Mouse (Mus musculus): ENCODE data around the gene Ccdc163. TPM values are rescaled to one million over a fixed set of nuclear protein-coding genes. Genes with fewer than 3 reads are reported as not detected.

The Ccdc163 gene
- total RNA-seq, 2 experiments from 2014 or later, result 4.6 to 7.8 TPM

- no peak for DNase-seq (ENCODE audit: low spot score in 2 of 2)
These were observed 7.3 kb upstream of the Ccdc163 start for GRCm38 (mm10) chr4:116700964-116701363.

- DNase-seq (ENCODE audit: low spot score in 2 of 2), result peak; percentile 39 to 63
These were observed 4.5 kb upstream of the Ccdc163 start for GRCm38 (mm10) chr4:116703804-116704203.

- peak in 1 of 2 experiments; percentile 54 for DNase-seq (ENCODE audit: low spot score in 2 of 2)
These were observed 643 bp upstream of the Ccdc163 start for GRCm38 (mm10) chr4:116707666-116708065.

- DNase-seq (ENCODE audit: low spot score in 2 of 2), result no peak
These were observed 582 bp downstream of the Ccdc163 start for GRCm38 (mm10) chr4:116708791-116709390.

GRCm38 (mm10) chr4:116710154-116710553, 1.8 kb downstream of the Ccdc163 start:
- no peak for DNase-seq (ENCODE audit: low spot score in 2 of 2)

- DNase-seq (ENCODE audit: low spot score in 2 of 2), result no peak
These were observed 4.2 kb downstream of the Ccdc163 start for GRCm38 (mm10) chr4:116712536-116712935.

GRCm38 (mm10) chr4:116719396-116719795, 11.1 kb downstream of the Ccdc163 start:
- DNase-seq (ENCODE audit: low spot score in 2 of 2), result peak; percentile 55 to 86

GRCm38 (mm10) chr4:116720343-116721097, 12.2 kb downstream of the Ccdc163 start, which contains the start of gene Tesk2:
Tesk2 (plus strand) TSS chr4:116720948.
- peak; percentile 91 to 96 for DNase-seq (ENCODE audit: low spot score in 2 of 2)

GRCm38 (mm10) chr4:116721098-116721628, 12.9 kb downstream of the Ccdc163 start:
- no peak for DNase-seq (ENCODE audit: low spot score in 2 of 2)

- DNase-seq (ENCODE audit: low spot score in 2 of 2), result no peak
These were observed 13.9 kb downstream of the Ccdc163 start for GRCm38 (mm10) chr4:116722230-116722629.

GRCm38 (mm10) chr4:116725444-116725843, 17.1 kb downstream of the Ccdc163 start:
- DNase-seq (ENCODE audit: low spot score in 2 of 2), result no peak

- no peak for DNase-seq (ENCODE audit: low spot score in 2 of 2)
These were observed 19.1 kb downstream of the Ccdc163 start for GRCm38 (mm10) chr4:116727401-116727800.

GRCm38 (mm10) chr4:116729532-116729931, 21.2 kb downstream of the Ccdc163 start:
- DNase-seq (ENCODE audit: low spot score in 2 of 2), result no peak

GRCm38 (mm10) chr4:116731077-116731476, 22.8 kb downstream of the Ccdc163 start:
- DNase-seq (ENCODE audit: low spot score in 2 of 2), result no peak

GRCm38 (mm10) chr4:116732355-116732754, 24.0 kb downstream of the Ccdc163 start:
- DNase-seq (ENCODE audit: low spot score in 2 of 2), result no peak

GRCm38 (mm10) chr4:116734996-116735395, 26.7 kb downstream of the Ccdc163 start:
- no peak for DNase-seq (ENCODE audit: low spot score in 2 of 2)

GRCm38 (mm10) chr4:116738972-116739751, 30.9 kb downstream of the Ccdc163 start:
- DNase-seq (ENCODE audit: low spot score in 2 of 2), result no peak

GRCm38 (mm10) chr4:116749750-116750149, 41.4 kb downstream of the Ccdc163 start:
- DNase-seq (ENCODE audit: low spot score in 2 of 2), result no peak

- no peak for DNase-seq (ENCODE audit: low spot score in 2 of 2)
These were observed 53.6 kb downstream of the Ccdc163 start for GRCm38 (mm10) chr4:116761914-116762313.

- DNase-seq (ENCODE audit: low spot score in 2 of 2), result no peak
These were observed 55.7 kb downstream of the Ccdc163 start for GRCm38 (mm10) chr4:116764001-116764400.

- no peak for DNase-seq (ENCODE audit: low spot score in 2 of 2)
These were observed 60.2 kb downstream of the Ccdc163 start for GRCm38 (mm10) chr4:116768510-116768909.

- DNase-seq (ENCODE audit: low spot score in 2 of 2), result no peak
These were observed 60.8 kb downstream of the Ccdc163 start for GRCm38 (mm10) chr4:116769060-116769459.
